Mouse (Mus musculus) MEL (cell line): ENCODE measurements at regions not wholly inside any gene's neighbourhood (a gene's known extent, or its start where the extent isn't known, plus 50 kb on each side); places are given as distances from the start of the nearest gene placed in this dataset.

Experiments used
- DNase-seq: peaks from one replicate; pipeline ENCODE4 v3.0.0; 2011; ENCODE audit warnings: low read depth, low spot score
- H3K27ac ChIP-seq: 2 replicates; pipeline ENCODE4 v1.5.1; 2012; ENCODE audit warnings: low read depth, mild to moderate bottlenecking, control low read depth, low read length, moderate library complexity; ENCODE audit not compliant: control insufficient read depth
- H3K27me3 ChIP-seq, 2 experiments: fragments of 150-350 bp in 1 of 2; sonication (generic) in 1 of 2; 2 replicates each; pipeline ENCODE4 v1.6.1; 2012; ENCODE audit warnings: low read length in 2 of 2, mild to moderate bottlenecking in 2 of 2, improper control_type of control experiment in 1 of 2, moderate library complexity in 1 of 2; ENCODE audit not compliant: insufficient read depth in 2 of 2, control insufficient read depth in 1 of 2
- H3K36me3 ChIP-seq, 2 experiments: 2 replicates each; pipeline ENCODE4 v1.6.1; 2012 to 2014; ENCODE audit warnings: low read length in 2 of 2, improper control_type of control experiment in 1 of 2, inconsistent platforms in 1 of 2, mild to moderate bottlenecking in 1 of 2; ENCODE audit not compliant: insufficient read depth in 2 of 2, control insufficient read depth in 1 of 2
- H3K4me1 ChIP-seq, 2 experiments: fragments of 150-350 bp in 1 of 2; sonication (generic) in 1 of 2; 2 replicates each; pipeline ENCODE4 v1.6.1; 2012; ENCODE audit warnings: low read length in 2 of 2, improper control_type of control experiment in 1 of 2, mild to moderate bottlenecking in 1 of 2; ENCODE audit not compliant: insufficient read depth in 2 of 2, control insufficient read depth in 1 of 2
- H3K4me3 ChIP-seq, 2 experiments: fragments of 150-350 bp in 1 of 2; sonication (generic) in 1 of 2; 2 replicates each; pipeline ENCODE4 v1.5.1; 2012; ENCODE audit warnings: low read depth in 2 of 2, low read length in 2 of 2, mild to moderate bottlenecking in 2 of 2, moderate library complexity in 2 of 2, control low read depth in 1 of 2, improper control_type of control experiment in 1 of 2; ENCODE audit not compliant: control insufficient read depth in 1 of 2, insufficient read depth in 1 of 2
- H3K79me2 ChIP-seq: 2 replicates; pipeline ENCODE4 v1.6.1; 2012; ENCODE audit warnings: mild to moderate bottlenecking, low read length, moderate library complexity; ENCODE audit not compliant: control insufficient read depth, poor library complexity, insufficient read depth
- H3K9ac ChIP-seq: 2 replicates; pipeline ENCODE4 v1.6.1; 2012; ENCODE audit warnings: low read depth, mild to moderate bottlenecking, control low read depth, low read length, moderate library complexity; ENCODE audit not compliant: control insufficient read depth, poor library complexity, severe bottlenecking
- H3K9me3 ChIP-seq: fragments of 150-350 bp; sonication (generic); replicated peaks from 2 replicates; pipeline ENCODE4 v1.6.1; 2012; ENCODE audit warnings: mild to moderate bottlenecking, low read length, improper control_type of control experiment, moderate library complexity; ENCODE audit not compliant: insufficient read depth
- CHD1 ChIP-seq: IDR thresholded peaks from 2 replicates; pipeline ENCODE4 v1.6.1; 2012; ENCODE audit warnings: low read depth, mild to moderate bottlenecking, inconsistent platforms, low read length, improper control_type of control experiment
- E2F4 ChIP-seq: IDR thresholded peaks from 2 replicates; pipeline ENCODE4 v1.6.1; 2011; ENCODE audit warnings: low read depth, low read length, improper control_type of control experiment, borderline replicate concordance
- EP300 ChIP-seq, 2 experiments: IDR thresholded peaks; 2 replicates each; pipeline ENCODE4 v1.6.1; 2011; ENCODE audit warnings: improper control_type of control experiment in 2 of 2, low read length in 2 of 2, low read depth in 1 of 2, mild to moderate bottlenecking in 1 of 2
- HCFC1 ChIP-seq: IDR thresholded peaks from 2 replicates; pipeline ENCODE4 v1.6.1; 2012; ENCODE audit warnings: low read depth, mild to moderate bottlenecking, inconsistent platforms, low read length, improper control_type of control experiment, moderate library complexity
- JUND ChIP-seq: IDR thresholded peaks from 2 replicates; pipeline ENCODE4 v1.6.1; 2011; ENCODE audit warnings: low read depth, mild to moderate bottlenecking, improper control_type of control experiment, low read length
- MAZ ChIP-seq: IDR thresholded peaks from 2 replicates; pipeline ENCODE4 v1.6.1; 2012; ENCODE audit warnings: low read depth, mild to moderate bottlenecking, inconsistent platforms, low read length, improper control_type of control experiment
- MXI1 ChIP-seq: IDR thresholded peaks from 2 replicates; pipeline ENCODE4 v1.6.1; 2011; ENCODE audit warnings: mild to moderate bottlenecking, low read depth, low read length, improper control_type of control experiment
- MYB ChIP-seq: IDR thresholded peaks from 2 replicates; pipeline ENCODE4 v1.6.1; 2011; ENCODE audit warnings: mild to moderate bottlenecking, low read depth, low read length, improper control_type of control experiment
- NRF1 ChIP-seq: IDR thresholded peaks from 2 replicates; pipeline ENCODE4 v1.6.1; 2014; ENCODE audit warnings: low read depth, mild to moderate bottlenecking, inconsistent platforms, low read length, improper control_type of control experiment, moderate library complexity; ENCODE audit not compliant: poor library complexity, insufficient read depth, severe bottlenecking
- POLR2AphosphoS5 ChIP-seq: IDR thresholded peaks from 2 replicates; pipeline ENCODE4 v1.6.1; 2012; ENCODE audit warnings: low read depth, borderline replicate concordance, mild to moderate bottlenecking, inconsistent platforms, low read length, moderate library complexity, mixed read lengths
- RAD21 ChIP-seq: IDR thresholded peaks from 2 replicates; pipeline ENCODE4 v1.6.1; 2011; ENCODE audit warnings: mild to moderate bottlenecking, low read depth, low read length, improper control_type of control experiment
- SIN3A ChIP-seq: IDR thresholded peaks from 2 replicates; pipeline ENCODE4 v1.6.1; 2012; ENCODE audit warnings: low read length, improper control_type of control experiment, inconsistent platforms
- TAL1 ChIP-seq: IDR thresholded peaks from 2 replicates; pipeline ENCODE4 v1.6.1; 2012; ENCODE audit warnings: mild to moderate bottlenecking, inconsistent platforms, low read length, moderate library complexity, mixed read lengths
- TBP ChIP-seq: IDR thresholded peaks from 2 replicates; pipeline ENCODE4 v1.8.0; 2011; ENCODE audit warnings: low read depth, low read length, improper control_type of control experiment
- USF1 ChIP-seq: IDR thresholded peaks from 2 replicates; pipeline ENCODE4 v1.6.1; 2014; ENCODE audit warnings: low read depth, mild to moderate bottlenecking, inconsistent platforms, low read length, improper control_type of control experiment, moderate library complexity
- USF2 ChIP-seq, 2 experiments: IDR thresholded peaks; 2 replicates each; pipeline ENCODE4 v1.6.1; 2011 to 2012; ENCODE audit warnings: improper control_type of control experiment in 2 of 2, low read length in 2 of 2, borderline replicate concordance in 1 of 2, inconsistent platforms in 1 of 2, low read depth in 1 of 2, mild to moderate bottlenecking in 1 of 2; ENCODE audit not compliant: insufficient read depth in 1 of 2
- ZC3H11A ChIP-seq: IDR thresholded peaks from 2 replicates; pipeline ENCODE4 v1.6.1; 2012; ENCODE audit warnings: low read depth, mild to moderate bottlenecking, inconsistent platforms, low read length, improper control_type of control experiment
- ZMIZ1 ChIP-seq: IDR thresholded peaks from 2 replicates; pipeline ENCODE4 v1.6.1; 2012; ENCODE audit warnings: low read depth, mild to moderate bottlenecking, inconsistent platforms, low read length, improper control_type of control experiment, moderate library complexity

- Histone ChIP-seq H3K4me3 (no peak overlapping the region), H3K27me3 (no peaks in the 10 kb centered on the region), H3K9ac (no peak overlapping the region), H3K36me3 (no peaks in the 10 kb centered on the region), H3K27ac (no peak overlapping the region), H3K79me2 (no peaks in the 10 kb centered on the region), H3K9me3 (no peaks in the 10 kb centered on the region), H3K4me1 (no peaks in the 10 kb centered on the region)
- TF ChIP-seq MXI1 = no peak
- no peak for TF ChIP-seq POLR2AphosphoS5
- TF ChIP-seq ZMIZ1 = no peak
- TF ChIP-seq MYB = no peak
- no peak for TF ChIP-seq TBP
- no peak for TF ChIP-seq EP300 (IDR thresholded peaks at IDR 0.05; ENCODE audit: low read depth in 1 of 2, low read length in 2 of 2)
- TF ChIP-seq HCFC1 = no peak
- no peak for TF ChIP-seq E2F4
- TF ChIP-seq TAL1 = no peak
- no peak for TF ChIP-seq USF2 (IDR thresholded peaks at IDR 0.05; ENCODE audit: borderline replicate concordance in 1 of 2, insufficient read depth in 1 of 2, low read depth in 1 of 2, low read length in 2 of 2)
- no peak for DNase-seq
Observed at GRCm38 (mm10) chr17:88307082-88307481, 133.4 kb upstream of the Foxn2 start.

- DNase-seq = no peak
- Histone ChIP-seq H3K36me3 (no peaks in the 10 kb centered on the region), H3K9me3 (no peaks in the 10 kb centered on the region), H3K79me2 (no peaks in the 10 kb centered on the region), H3K4me3 (no peak overlapping the region), H3K4me1 (no peaks in the 10 kb centered on the region), H3K27me3 (no peaks in the 10 kb centered on the region), H3K27ac (no peak overlapping the region), H3K9ac (no peak overlapping the region)
- TF ChIP-seq JUND (no peak), NRF1 (no peak), ZC3H11A (no peak), CHD1 (no peak), USF2 (IDR thresholded peaks at IDR 0.05; ENCODE audit: borderline replicate concordance in 1 of 2, insufficient read depth in 1 of 2, low read depth in 1 of 2, low read length in 2 of 2) (no peak), RAD21 (no peak), USF1 (no peak), MAZ (no peak), SIN3A (no peak)
Observed at GRCm38 (mm10) chr17:88307826-88308225, 132.7 kb upstream of the Foxn2 start.
